Mouse (Mus musculus) adrenal gland, postnatal 10 days (tissue): ENCODE results near the gene Ets1. TPM values are rescaled to one million over a fixed set of nuclear protein-coding genes. Genes with fewer than 3 reads are reported as not detected.
A peak's percentile ranks its signal among the peaks of the same experiment; 100 is the strongest.

Experiments
- DNase-seq: peaks from one replicate; pipeline ENCODE4 v3.0.0; 2021; ENCODE audit warnings: mixed read lengths
- total RNA-seq, 2 experiments: library from RNA; stranded (reverse); gene quantifications; 2 replicates each; pipeline ENCODE4 v1.2.3; 2021

Gene Ets1
- total RNA-seq, 2 experiments from 2014 or later = 75.0 to 82.4 TPM

DNA sequence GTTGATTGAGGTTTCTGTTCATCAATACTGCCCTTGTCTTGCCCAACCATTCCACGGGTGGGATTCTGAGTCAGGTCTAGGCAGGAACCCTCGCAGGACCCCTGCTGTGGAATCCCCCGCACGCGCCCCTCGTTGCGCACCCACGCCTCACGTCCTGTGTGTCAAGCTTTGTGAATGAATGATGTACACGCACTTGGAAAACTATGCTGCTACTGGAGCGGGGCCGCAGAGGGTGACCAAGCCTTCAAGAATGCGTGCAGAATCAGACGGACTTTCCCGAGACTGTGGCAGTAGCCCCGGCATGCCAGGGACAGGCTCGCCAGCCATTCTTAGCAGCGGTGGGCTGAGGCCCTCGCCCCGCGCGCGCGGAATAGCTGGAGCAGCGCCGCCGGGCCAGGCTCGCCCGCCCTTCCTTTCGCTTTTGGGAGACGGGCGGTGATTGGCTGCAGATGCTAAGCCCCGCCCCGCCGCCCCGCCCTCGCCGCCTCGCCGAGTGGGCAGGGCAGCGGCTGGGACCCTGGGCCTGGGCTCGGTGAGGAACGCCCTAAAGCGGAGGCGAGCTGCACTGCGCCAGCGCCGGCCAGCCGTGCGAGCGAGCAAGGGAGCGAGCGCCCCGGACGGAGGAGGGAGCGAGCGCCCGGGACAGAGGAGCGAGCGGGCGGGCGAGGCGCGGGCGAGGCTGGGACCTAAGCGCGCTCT, 59.6 kb downstream of the Ets1 start:
- peak; percentile 99 for DNase-seq

DNA sequence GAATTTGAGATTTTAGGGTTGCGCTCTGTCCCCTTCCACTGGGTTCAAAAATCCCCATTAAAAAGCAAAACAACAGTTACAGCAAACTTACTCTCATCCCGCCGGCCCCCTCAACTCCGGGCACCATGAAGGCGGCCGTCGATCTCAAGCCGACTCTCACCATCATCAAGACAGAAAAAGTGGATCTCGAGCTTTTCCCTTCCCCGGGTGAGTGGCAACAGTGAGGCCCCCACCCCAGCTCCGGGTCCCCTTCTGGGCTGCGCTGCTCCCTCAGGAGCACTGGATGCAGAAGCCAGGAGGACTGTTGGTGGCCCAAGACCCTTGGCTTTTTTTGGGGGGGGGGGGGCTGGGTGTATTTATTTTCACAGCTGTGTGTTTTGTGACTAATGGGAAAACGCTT, 60.2 kb downstream of the Ets1 start:
- no peak for DNase-seq

DNA sequence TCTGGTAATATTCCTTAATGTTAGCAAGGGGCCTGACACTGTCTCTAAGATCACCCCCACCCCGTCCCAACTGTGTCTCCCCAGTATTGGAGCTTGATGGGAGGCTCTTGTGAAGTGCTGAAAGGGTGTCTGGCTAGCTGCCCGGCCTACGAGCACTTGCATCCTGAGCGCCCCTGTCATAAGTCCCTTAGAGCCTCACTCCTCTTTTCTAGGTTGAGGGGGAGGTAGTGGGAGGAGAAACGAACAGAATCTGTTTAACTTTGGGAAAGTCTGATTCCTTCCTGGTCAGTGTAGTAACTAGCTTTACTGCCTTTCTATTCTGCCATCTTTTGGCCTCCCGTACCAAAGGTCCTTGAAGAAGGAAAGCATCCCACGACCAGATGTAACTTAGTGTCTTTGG, 60.7 kb downstream of the Ets1 start:
- DNase-seq = peak; percentile 53

DNA sequence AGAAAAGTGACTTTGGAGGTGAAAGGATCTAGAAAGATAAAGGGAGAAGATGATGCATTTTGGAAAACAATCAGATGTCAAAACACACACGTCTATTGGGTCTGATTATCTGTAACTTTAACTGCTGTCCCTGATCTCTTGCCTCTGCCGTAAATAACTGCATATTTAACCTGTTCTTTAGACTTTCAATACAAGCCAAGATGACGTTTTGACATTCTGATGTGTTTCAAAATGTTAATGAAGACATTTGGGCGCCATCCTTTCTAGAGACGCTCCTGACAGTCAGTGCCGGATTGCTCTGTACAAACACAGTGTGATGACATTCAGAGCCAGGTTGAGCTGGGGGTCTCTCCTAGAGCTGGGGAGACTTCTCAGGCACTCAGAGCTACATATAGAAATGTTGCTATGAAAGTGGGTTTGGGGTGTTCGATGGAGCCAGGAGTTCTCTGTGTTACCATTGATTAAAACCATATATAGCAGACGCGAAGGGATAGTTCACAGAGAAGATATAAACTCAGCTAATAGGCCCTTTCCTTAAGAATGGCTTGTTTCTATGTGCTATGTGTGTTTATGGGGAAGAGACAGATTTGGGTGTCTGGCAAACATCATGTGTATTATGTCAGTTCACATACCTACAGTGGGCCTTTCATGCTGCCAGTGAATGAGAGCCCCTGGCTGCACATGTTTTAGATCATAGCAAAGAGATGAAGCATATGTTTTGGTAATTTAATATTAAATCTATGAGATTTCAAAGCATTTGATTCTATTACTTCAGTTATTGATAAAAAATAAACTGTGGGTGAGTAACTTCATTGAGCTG, 61.5 kb downstream of the Ets1 start:
- DNase-seq = no peak

- DNase-seq = no peak
These were observed 62.7 kb downstream of the Ets1 start for GRCm38 (mm10) chr9:32698766-32699165.

DNA sequence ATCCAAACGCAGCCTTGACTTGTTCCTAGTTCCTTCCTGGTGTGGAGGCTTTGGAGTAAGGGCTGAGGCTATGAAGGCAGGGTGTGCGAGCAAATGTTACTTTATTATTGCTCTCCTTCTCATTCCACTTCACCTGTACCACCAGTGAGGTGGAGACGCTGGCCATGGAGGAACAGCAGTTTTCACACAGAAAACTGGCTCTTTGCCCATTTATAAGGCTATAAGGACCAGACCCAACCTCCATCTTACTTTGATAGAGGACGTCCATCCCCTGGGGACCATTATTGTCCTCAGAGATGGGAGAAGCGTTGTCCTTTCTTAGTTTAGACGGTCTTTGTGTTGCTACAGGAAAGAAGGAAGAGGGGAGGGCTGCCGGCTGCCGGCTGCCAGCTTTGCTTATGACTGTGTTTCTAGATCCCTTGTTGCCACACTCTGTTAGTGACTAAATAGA, 63.4 kb downstream of the Ets1 start:
- no peak for DNase-seq

DNA sequence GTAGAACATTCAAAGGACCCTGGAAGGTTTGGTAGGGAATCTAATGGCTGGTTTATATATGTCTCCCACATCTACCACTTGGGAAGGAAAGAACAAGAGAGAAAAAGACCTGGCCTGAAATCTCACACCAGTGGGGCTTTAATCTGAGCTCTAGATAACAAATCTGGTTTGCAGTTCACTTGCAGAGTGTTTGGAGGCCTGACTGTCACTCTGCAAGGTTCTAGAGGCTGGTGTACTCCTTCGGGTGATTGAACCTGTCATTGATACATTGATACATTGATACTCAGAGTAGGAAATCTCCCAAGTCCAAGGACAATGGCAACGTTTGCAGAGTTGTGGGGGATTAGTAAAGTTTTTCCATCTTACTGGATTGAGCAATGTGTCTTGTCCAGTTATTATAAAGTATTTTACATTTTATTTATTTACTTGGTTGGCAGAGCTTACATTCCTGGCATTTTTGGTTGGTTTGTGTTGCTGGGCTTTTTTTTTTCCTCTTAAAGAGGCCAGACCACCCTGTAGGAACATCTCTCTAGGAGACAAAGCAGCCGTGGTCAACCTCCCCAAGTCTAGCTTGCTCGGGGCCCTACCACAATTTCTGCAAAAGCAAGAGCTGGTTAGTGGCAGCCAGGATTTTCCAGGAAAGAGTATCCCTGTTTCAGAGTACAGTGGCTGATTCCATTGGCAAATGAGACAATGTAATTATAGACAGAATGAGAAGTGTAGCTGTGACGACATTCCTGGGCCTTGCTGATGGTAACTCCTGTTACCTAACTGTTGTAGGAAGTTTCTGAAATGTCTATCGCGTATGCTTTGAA, 64.3 kb downstream of the Ets1 start:
- DNase-seq = no peak

- no peak for DNase-seq
These were observed 65.3 kb downstream of the Ets1 start for GRCm38 (mm10) chr9:32701126-32701997.

- no peak for DNase-seq
These were observed 65.9 kb downstream of the Ets1 start for GRCm38 (mm10) chr9:32701998-32702305.

- no peak for DNase-seq
These were observed 66.9 kb downstream of the Ets1 start for GRCm38 (mm10) chr9:32702836-32703395.

GRCm38 (mm10) chr9:32703976-32704745, 68.1 kb downstream of the Ets1 start:
- DNase-seq = no peak

DNA sequence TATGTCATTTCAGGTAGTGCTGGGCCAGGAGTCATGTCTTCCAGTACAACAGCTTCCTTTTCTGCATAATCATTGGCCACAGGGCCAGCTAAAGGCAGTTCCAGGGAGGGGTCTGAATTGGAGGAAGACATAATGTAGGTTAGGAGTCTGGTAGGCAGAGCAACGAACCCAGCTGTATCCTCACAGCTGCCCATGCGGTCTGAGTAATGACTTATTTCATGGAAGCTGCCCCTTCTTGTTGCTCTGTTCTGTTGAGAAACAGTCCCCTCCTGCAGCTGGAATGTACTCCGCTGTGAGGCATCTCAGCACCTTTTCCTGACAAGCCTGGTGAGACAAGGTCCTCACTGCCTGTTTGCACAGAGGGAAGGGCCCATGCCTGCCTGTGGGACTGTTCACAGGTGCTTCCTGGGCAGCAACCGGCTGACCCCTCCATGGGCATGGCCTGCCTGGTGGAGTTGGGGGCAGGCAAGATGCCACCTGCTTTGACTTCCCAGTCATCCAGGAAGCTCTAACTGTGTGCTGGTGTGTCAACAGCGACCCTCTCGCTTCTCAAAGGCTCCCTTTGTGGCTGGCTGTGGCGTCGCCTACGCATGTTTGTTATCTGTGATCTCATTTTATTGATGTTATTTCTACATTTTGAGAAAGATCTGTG, 69.9 kb downstream of the Ets1 start:
- DNase-seq = no peak

GRCm38 (mm10) chr9:32707436-32707835, 71.4 kb downstream of the Ets1 start:
- DNase-seq = no peak

GRCm38 (mm10) chr9:32708491-32708890, 72.5 kb downstream of the Ets1 start:
- DNase-seq = no peak

GRCm38 (mm10) chr9:32709359-32709758, 73.3 kb downstream of the Ets1 start:
- no peak for DNase-seq

DNA sequence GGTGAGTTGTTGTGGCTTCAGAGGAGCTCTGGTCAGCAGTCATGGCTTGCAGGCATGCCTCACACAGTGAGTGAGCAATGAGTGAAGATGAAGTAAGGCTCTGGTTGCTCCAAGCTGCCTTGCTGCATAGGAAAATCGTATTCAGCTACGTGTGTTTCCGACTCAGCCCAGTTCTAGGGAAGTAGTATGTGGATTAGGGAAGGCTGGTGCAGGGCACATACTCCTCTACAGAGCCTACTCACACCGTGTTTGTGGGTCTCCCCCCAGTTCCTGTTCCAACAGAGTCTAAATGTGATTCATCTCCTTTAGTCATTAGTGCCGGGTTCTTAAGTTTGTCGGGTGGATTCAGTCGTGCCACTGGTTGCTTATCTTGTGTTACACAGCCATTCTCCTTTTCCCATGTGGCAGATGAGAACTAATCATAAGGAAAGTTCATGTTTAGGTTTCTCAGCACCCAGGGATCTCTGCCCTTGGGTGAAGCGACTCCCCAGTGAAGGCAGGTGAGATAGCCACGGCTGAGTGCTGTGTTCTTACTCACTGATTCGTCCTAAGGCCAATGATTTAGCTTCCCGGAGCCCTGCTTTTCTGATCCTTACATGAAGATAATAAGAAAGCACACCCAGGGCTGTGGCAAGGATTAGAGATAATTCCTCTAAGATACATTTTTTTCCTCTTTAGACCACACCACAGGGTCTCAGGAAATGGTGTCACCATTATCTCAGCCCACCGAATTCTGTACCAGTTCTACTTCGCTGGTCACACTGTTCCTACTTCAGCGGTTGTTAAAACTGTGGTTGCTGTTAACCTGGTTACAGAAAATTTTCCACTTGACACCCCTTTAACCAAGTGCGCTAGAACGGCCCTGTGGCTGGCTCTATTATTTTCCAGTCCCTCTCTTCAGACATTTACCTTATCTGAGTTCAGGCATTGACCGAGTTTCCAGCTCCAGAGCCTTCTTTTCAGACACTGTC, 74.0 kb downstream of the Ets1 start:
- no peak for DNase-seq

DNA sequence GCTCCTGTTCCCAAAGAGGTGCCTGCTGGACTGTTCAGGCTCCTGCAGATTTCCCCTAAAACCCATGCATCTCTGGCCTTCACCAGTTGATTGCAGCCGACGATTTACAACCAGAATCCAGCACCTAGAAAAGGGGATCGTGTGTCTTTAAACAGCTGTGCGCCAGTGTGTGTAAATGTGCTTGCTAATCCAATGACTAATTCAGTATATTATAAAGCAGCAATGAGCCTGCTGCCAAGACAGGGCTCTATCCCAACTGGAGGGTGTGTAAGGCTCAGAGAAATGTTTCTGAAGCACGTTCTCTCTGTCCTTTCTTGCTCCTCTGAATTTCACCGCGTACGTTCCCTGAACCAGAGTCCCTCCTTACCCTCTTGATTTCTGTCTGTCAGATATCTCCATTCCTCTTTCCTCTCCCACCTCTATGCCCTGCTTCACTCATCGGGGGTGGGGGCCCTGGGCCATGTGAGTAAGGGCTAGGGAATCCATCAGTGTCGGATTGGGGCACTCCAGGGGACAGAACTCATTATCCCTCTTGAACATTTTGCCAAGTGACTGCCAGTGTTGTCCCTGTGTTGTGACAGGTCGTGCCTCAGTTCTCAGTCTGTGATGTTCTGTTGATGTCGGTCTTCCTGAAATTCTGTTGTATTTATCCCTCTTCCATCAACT, 75.1 kb downstream of the Ets1 start:
- DNase-seq = no peak

DNA sequence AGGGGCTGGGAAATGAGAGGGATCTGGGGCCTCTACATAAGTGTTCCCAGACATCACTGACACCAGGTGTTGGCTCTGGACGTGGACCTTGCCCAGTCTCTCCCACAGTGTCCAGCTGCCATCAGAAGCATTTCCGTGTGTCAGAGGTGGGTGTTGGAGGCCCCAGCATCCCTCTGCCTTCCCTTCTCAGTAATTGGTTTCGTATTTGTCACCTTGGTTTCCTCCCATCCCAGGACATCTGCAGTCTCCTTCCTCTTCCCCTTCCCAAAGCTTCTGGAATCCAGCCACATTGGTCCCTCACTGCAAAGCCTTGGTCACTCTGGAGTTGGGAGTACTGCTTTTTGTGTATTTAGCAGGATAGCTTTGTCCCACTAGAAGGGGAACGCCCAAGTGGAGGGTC, 75.7 kb downstream of the Ets1 start:
- no peak for DNase-seq
